Mouse (Mus musculus): ENCODE data around the gene Mgmt.

Gene Mgmt

GRCm38 (mm10) chr7:137001215-137001614, 106.8 kb downstream of the Mgmt start:
- no peak for DNase-seq (ENCODE audit: low spot score in 2 of 2)

- no peak for DNase-seq (ENCODE audit: low spot score in 2 of 2)
These were observed 107.4 kb downstream of the Mgmt start for GRCm38 (mm10) chr7:137001783-137002182.

GRCm38 (mm10) chr7:137002431-137002830, 108.0 kb downstream of the Mgmt start:
- no peak for DNase-seq (ENCODE audit: low spot score in 2 of 2)

DNA sequence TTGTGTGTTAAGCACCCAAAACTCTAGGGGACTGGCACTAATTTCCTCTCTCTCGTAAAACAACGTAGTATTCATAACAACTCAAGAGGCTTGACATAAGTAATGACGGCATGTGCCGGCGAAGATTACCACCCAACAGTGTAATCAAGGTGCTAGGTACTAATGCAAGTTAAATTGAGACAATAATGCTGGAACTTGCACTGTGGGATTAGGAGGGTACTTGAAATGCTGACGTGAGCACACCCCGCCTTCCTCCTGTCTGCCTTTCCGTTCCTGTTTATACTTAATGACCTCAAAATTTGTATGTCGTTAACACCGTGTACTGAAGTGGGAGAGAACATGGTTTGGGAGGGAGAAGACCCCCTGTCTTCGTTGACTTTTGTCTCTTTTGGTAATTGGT, 110.9 kb downstream of the Mgmt start:
- no peak for DNase-seq (ENCODE audit: low spot score in 2 of 2)

GRCm38 (mm10) chr7:137008321-137008720, 113.9 kb downstream of the Mgmt start:
- DNase-seq (ENCODE audit: low spot score in 2 of 2) = no peak

DNA sequence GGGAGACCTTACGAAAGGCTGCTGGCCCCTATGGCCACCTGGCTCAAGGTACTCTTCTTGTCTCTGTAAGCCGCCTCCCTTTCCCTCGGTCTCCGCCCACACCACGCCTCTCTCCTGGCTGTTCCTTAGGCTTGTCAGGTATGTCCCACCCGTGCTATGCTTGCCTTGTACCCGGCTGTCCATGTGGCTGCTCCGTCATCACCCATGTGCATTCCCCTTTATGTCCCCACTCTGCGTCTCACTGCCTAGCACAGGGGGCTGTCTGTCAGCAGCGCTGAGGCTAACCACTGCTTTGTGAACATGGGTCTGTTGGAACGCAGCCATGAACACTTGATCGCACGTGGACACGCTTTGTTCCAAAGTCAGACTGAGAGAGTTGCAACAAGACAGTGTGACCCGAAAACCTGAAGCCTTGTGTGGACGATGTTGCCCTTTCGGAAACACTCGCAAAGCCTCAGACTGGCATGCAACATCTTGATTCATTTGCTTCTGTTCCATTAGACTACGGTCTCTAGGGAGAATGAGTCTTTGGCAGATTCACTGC, 115.4 kb downstream of the Mgmt start:
- no peak for DNase-seq (ENCODE audit: low spot score in 2 of 2)

DNA sequence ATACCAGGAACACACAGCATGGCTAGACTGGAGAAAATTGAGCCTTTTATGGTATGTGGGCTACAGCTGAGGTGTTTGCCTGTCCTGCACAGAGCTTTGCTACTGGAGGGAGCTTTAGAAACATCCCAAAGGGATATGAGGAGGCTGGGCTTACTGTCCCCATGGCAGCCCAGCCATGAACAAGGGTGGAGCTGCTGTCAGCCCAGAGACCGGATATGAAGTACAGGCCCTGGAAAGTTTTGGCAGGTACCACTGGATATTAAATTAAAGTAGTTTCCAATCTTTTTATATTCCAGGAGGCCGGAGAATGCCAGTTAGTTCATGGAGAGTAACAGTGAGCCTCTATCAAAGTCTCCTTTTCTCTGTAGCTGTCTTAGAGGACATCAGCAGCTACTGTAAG, 116.0 kb downstream of the Mgmt start:
- no peak for DNase-seq (ENCODE audit: low spot score in 2 of 2)

DNA sequence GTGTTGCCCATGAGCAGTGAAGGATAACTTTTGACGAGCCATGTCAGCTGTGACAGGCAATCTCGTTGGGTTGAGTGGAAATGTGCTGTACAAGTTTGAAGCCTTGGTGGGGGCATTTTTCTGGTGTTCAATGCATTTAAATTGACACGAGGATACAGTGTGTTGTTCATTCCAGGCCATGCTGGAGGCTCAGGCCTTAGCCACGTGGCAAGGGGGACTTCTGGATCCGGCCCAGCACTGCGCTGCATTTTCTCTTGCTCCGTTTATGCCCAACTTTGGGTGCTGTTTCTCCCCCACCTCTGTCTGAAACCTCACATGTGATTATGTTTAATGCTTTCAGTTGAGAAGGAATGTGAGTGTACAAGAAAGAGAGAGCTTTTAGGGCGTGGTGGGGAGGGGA, 118.3 kb downstream of the Mgmt start:
- no peak for DNase-seq (ENCODE audit: low spot score in 2 of 2)

GRCm38 (mm10) chr7:137013433-137013832, 119.0 kb downstream of the Mgmt start:
- no peak for DNase-seq (ENCODE audit: low spot score in 2 of 2)

DNA sequence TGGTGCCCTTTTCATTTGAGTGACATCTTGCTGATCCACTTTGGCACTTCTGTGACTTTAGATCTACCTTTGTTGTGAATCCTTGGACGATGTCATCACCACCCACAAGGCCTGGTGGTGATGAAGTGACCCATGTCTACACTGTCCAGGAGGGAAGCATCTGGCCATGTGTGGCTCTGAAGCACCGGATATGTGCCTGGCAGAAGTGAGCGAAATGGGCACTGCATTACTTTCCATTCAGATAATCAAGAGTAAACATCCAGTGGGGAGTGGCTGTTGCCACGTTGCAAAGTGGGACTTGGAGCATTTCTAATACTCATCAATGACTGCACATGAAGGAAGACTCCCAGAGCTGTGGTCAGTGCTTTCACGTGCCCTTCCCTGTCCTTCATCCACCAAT, 124.2 kb downstream of the Mgmt start:
- DNase-seq (ENCODE audit: low spot score in 2 of 2) = no peak

DNA sequence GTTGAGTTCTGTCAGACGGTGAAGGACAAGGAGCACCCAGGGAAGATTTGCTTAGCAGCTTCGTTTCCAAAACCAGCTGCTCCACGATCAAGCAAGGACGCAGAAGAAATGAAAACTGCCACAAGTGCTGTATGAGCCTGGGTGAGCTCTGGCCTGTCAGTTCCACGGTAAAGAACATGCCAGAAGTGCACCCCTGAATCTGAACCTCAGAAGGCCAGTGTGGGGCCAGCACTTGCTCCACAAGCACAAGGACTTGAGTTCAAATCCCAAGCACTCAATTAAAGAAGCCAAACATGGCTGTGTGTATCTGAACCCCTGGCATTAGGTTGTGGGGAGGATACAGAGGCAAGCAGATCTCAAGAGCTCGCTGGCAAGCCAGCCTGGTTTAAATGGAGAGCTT, 125.8 kb downstream of the Mgmt start:
- no peak for DNase-seq (ENCODE audit: low spot score in 2 of 2)

DNA sequence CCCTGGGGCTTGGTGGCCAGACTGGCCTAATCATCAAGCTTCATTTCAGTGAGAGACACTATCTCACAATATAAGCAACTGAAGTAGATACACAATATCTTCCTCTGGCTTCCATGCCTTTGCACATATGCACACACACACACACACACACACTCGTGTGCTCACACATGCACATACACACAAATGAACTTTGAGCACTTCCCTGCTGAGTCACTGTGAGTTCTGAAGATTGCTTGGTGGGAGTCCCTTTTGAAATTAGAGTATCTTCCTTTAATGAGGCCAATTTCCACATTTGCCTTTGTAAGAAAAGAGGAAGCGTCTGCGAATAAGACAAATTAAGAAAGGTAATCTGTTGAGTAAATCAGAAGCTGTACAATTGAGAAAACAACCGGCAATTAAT, 136.4 kb downstream of the Mgmt start:
- DNase-seq (ENCODE audit: low spot score in 2 of 2) = no peak

DNA sequence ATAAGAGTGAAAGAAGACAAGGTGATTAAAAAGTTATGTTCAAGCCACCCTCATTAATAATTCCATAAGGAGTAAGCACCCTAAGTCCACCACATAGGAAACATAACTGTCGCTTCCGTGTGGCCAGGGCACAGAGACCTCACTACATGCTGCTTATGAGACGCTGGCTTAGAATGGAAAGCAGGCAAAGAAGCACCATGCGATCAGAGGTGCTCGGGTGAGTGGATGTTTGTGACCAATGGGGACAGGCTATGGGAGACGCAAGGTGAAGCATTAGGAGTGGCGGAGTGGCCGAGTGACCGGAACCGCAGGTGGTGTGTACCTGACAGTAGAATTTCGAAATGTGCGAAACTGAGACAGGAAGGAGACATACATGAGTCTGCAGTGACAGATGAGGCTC, 138.8 kb downstream of the Mgmt start:
- no peak for DNase-seq (ENCODE audit: low spot score in 2 of 2)

DNA sequence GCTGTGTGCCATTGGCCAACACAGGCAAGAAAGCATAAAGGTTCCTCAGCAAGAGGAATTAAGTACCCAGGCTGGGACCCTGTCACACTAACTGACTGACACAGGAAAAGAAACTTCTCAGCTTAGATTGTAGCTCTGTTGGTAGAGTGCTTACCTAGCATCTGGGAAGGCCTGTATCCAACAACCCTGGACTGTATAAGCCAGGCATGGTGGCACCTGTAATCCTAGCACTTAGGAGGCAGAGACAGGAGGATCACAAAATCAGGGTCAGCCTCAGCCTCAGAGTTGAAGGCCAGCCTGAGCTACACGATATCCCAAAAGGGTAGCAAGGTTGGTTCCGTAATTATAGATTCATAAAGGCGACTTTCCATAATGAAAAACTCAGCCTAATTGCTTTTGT, 140.6 kb downstream of the Mgmt start:
- no peak for DNase-seq (ENCODE audit: low spot score in 2 of 2)

DNA sequence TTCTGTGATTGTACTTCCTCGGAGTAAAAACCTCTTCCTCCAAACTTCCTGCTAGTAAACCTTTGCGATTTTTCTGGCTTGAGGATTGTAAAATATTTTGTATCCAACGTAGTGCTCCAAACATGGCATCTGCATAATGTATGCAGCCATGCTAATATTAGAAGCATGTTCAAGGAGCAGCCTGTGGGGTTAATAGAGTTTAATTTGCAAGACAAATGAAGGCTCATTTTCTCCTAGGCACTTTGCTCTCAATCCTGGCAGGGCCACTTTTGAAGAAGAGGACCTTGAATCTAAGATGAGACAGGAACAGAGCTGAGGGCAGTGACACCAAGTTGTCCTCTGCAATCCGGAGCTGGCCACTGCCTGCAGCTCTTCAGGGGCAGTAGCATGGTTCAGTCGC, 141.5 kb downstream of the Mgmt start:
- DNase-seq (ENCODE audit: low spot score in 2 of 2) = no peak

GRCm38 (mm10) chr7:137037471-137037870, 143.1 kb downstream of the Mgmt start:
- no peak for DNase-seq (ENCODE audit: low spot score in 2 of 2)

GRCm38 (mm10) chr7:137037872-137038271, 143.5 kb downstream of the Mgmt start:
- DNase-seq (ENCODE audit: low spot score in 2 of 2) = no peak

DNA sequence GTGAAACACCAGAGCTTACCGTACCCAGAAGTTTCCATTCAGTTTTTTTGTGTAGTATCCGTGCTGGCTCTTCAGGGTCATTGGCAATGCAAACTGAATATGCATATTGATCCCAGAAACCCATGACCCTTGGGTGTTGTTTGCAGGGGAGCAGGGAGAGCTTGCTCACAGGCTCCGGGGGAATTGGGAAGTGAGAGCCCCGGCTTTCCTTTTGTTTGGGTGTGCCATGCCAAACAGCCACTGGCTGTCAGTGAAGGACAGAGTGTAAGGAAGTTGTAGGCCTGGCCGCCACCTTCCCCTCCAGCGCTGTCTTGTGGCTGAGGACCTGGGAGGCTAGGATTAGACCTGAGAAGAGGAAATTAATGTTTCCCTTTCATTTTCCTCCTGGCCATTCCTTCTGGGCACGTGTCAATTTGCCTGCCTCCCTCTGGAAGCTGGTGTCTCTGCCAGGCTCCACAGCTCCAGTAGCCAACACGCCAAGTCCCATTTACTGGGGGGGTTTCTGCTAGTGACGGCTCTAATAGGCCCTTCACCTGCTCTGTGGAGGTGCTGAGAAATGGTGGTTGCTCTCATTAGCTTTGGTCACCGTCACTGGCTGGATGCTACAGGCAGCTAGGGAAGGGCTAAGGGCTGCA, 144.0 kb downstream of the Mgmt start:
- DNase-seq (ENCODE audit: low spot score in 2 of 2) = no peak

GRCm38 (mm10) chr7:137038946-137039320, 144.5 kb downstream of the Mgmt start:
- DNase-seq (ENCODE audit: low spot score in 2 of 2) = no peak

GRCm38 (mm10) chr7:137040646-137041045, 146.2 kb downstream of the Mgmt start:
- DNase-seq (ENCODE audit: low spot score in 2 of 2) = no peak

DNA sequence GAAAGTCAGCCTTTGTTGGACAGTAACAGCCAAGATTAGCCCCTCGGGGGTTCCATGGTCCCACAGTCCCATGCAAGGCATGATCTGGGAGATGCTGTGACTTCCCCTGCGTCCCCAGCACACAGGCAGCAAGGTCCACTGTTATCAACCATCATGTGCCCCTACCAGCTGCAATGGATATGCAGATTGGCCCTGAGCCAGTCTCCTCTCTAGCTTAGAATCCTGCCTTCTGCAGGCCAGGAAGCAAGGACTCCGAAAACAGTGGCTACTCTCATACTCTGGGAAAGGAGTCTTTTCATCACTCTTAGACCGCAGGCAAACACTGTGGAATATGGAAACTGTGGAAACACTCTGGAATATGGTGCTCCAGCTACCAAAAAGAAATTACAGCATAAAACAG, 152.5 kb downstream of the Mgmt start:
- no peak for DNase-seq (ENCODE audit: low spot score in 2 of 2)

GRCm38 (mm10) chr7:137048086-137048922, 153.9 kb downstream of the Mgmt start:
- DNase-seq (ENCODE audit: low spot score in 2 of 2) = no peak

DNA sequence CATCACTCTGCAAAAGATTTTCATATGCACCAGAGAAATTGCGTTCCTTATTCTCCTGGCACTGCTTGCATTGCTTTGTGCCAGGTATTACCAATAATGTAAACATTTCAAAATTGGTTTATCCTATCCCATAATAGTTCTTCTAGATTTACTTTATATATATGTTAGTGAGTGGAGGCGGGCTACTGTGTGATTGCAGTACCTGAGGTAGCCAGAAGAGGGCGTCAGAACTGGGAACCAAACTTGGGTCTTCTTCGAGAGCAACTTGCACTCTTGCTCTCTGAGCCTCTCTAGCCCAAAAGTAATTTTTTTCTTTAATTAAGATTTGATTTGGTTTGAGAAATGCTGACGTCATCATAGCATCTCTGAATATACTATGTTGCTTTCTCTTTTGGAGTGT, 159.9 kb downstream of the Mgmt start:
- DNase-seq (ENCODE audit: low spot score in 2 of 2) = no peak

Measured in right cerebral cortex, adult 2 months (tissue).